Mouse (Mus musculus): ENCODE measurements around the gene 2010111I01Rik. TPM values are rescaled to one million over a fixed set of nuclear protein-coding genes. Genes with fewer than 3 reads are reported as not detected.
A peak's percentile ranks its signal among the peaks of the same experiment; 100 is the strongest.

Gene 2010111I01Rik
- polyA plus RNA-seq, 1 experiment, result 144 TPM

GRCm38 (mm10) chr13:63045504-63046205 is 81.0 kb downstream of the 2010111I01Rik start:
- no peak for TF ChIP-seq POLR2A (IDR thresholded peaks at IDR 0.05; ENCODE audit: insufficient read length, low read depth)
- no peak for TF ChIP-seq REST (IDR thresholded peaks at IDR 0.05; ENCODE audit: insufficient read depth, insufficient read length)
- no peak for TF ChIP-seq MYOD1 (IDR thresholded peaks at IDR 0.05; ENCODE audit: control insufficient read depth in 1 of 3, insufficient read length in 2 of 3, low read depth in 2 of 3)
- TF ChIP-seq TCF12 (IDR thresholded peaks at IDR 0.05; ENCODE audit: insufficient read depth, poor library complexity, severe bottlenecking), result no peak
- no peak for TF ChIP-seq E2F4 (IDR thresholded peaks at IDR 0.05; ENCODE audit: insufficient read depth)
- TF ChIP-seq MYOG (IDR thresholded peaks at IDR 0.05; ENCODE audit: control insufficient read depth in 1 of 3, insufficient read depth in 1 of 3, insufficient read length in 2 of 3, low read depth in 2 of 3), result no peak
- TF ChIP-seq USF1 (IDR thresholded peaks at IDR 0.05; ENCODE audit: low read depth), result no peak
- TF ChIP-seq POLR2AphosphoS2 (IDR thresholded peaks at IDR 0.05; ENCODE audit: insufficient read length, low read depth), result no peak
- TF ChIP-seq MAX (IDR thresholded peaks at IDR 0.05; ENCODE audit: low read depth), result no peak
- TF ChIP-seq SRF (IDR thresholded peaks at IDR 0.05; ENCODE audit: control insufficient read depth, insufficient read length, low read depth), result no peak
- TF ChIP-seq CEBPB (IDR thresholded peaks at IDR 0.05; ENCODE audit: insufficient read depth, poor library complexity, severe bottlenecking), result no peak
- TF ChIP-seq TCF3 (IDR thresholded peaks at IDR 0.05; ENCODE audit: insufficient read length, low read depth), result no peak
- H3K4me2 ChIP-seq (ENCODE audit: low read depth), result peak overlapping the region; percentile 53
- no peak overlapping the region for H3ac ChIP-seq (ENCODE audit: control insufficient read depth, insufficient read length)
- H3K36me3 ChIP-seq (ENCODE audit: control insufficient read depth, insufficient read depth), result no peaks in the 10 kb centered on the region
- H3K27me3 ChIP-seq (ENCODE audit: control insufficient read depth, insufficient read depth, insufficient read length), result no peaks in the 10 kb centered on the region
- no peak overlapping the region for H3K4me3 ChIP-seq
- H3K79me2 ChIP-seq (ENCODE audit: control insufficient read depth, insufficient read depth), result peaks cover 3% of the 10 kb centered on the region

GRCm38 (mm10) chr13:63046206-63047020 is 81.7 kb downstream of the 2010111I01Rik start:
- Histone ChIP-seq H3ac (ENCODE audit: control insufficient read depth, insufficient read length) (no peak overlapping the region), H3K36me3 (ENCODE audit: control insufficient read depth, insufficient read depth) (no peaks in the 10 kb centered on the region), H3K4me3 (no peak overlapping the region), H3K79me2 (ENCODE audit: control insufficient read depth, insufficient read depth) (peaks cover 3% of the 10 kb centered on the region), H3K4me2 (ENCODE audit: low read depth) (peak overlapping the region; percentile 53), H3K27me3 (ENCODE audit: control insufficient read depth, insufficient read depth, insufficient read length) (no peaks in the 10 kb centered on the region)
- no peak for TF ChIP-seq CEBPB (IDR thresholded peaks at IDR 0.05; ENCODE audit: insufficient read depth, poor library complexity, severe bottlenecking)
- peak in 1 of 3 experiments; percentile 9 for TF ChIP-seq MYOD1 (IDR thresholded peaks at IDR 0.05; ENCODE audit: control insufficient read depth in 1 of 3, insufficient read length in 2 of 3, low read depth in 2 of 3)

- Histone ChIP-seq H3K4me3 (no peak overlapping the region), H3ac (ENCODE audit: control insufficient read depth, insufficient read length) (no peak overlapping the region), H3K27me3 (ENCODE audit: control insufficient read depth, insufficient read depth, insufficient read length) (no peaks in the 10 kb centered on the region), H3K79me2 (ENCODE audit: control insufficient read depth, insufficient read depth) (no peaks in the 10 kb centered on the region), H3K36me3 (ENCODE audit: control insufficient read depth, insufficient read depth) (no peaks in the 10 kb centered on the region), H3K4me2 (ENCODE audit: low read depth) (no peak overlapping the region)
- TF ChIP-seq USF1 (IDR thresholded peaks at IDR 0.05; ENCODE audit: low read depth), result peak; percentile 62
- TF ChIP-seq POLR2AphosphoS2 (IDR thresholded peaks at IDR 0.05; ENCODE audit: insufficient read length, low read depth), result no peak
- TF ChIP-seq SRF (IDR thresholded peaks at IDR 0.05; ENCODE audit: control insufficient read depth, insufficient read length, low read depth), result no peak
- no peak for TF ChIP-seq TCF12 (IDR thresholded peaks at IDR 0.05; ENCODE audit: insufficient read depth, poor library complexity, severe bottlenecking)
Observed at GRCm38 (mm10) chr13:63063706-63064105, 99.0 kb downstream of the 2010111I01Rik start.

GRCm38 (mm10) chr13:63066607-63067006 is 101.9 kb downstream of the 2010111I01Rik start:
- no peaks in the 10 kb centered on the region for H3K36me3 ChIP-seq (ENCODE audit: control insufficient read depth, insufficient read depth)
- no peaks in the 10 kb centered on the region for H3K27me3 ChIP-seq (ENCODE audit: control insufficient read depth, insufficient read depth, insufficient read length)
- peak overlapping the region; percentile 3 for H3K4me2 ChIP-seq (ENCODE audit: low read depth)
- TF ChIP-seq POLR2A (IDR thresholded peaks at IDR 0.05; ENCODE audit: insufficient read length, low read depth), result no peak
- no peak for TF ChIP-seq MAX (IDR thresholded peaks at IDR 0.05; ENCODE audit: low read depth)
- no peak for TF ChIP-seq E2F4 (IDR thresholded peaks at IDR 0.05; ENCODE audit: insufficient read depth)
- TF ChIP-seq REST (IDR thresholded peaks at IDR 0.05; ENCODE audit: insufficient read depth, insufficient read length), result no peak
- TF ChIP-seq USF1 (IDR thresholded peaks at IDR 0.05; ENCODE audit: low read depth), result no peak
- TF ChIP-seq MYOD1 (IDR thresholded peaks at IDR 0.05; ENCODE audit: control insufficient read depth in 1 of 3, insufficient read length in 2 of 3, low read depth in 2 of 3), result no peak
- TF ChIP-seq TCF3 (IDR thresholded peaks at IDR 0.05; ENCODE audit: insufficient read length, low read depth), result no peak
- no peak for TF ChIP-seq TCF12 (IDR thresholded peaks at IDR 0.05; ENCODE audit: insufficient read depth, poor library complexity, severe bottlenecking)
- TF ChIP-seq SRF (IDR thresholded peaks at IDR 0.05; ENCODE audit: control insufficient read depth, insufficient read length, low read depth), result no peak
- no peak for TF ChIP-seq MYOG (IDR thresholded peaks at IDR 0.05; ENCODE audit: control insufficient read depth in 1 of 3, insufficient read depth in 1 of 3, insufficient read length in 2 of 3, low read depth in 2 of 3)
- TF ChIP-seq CEBPB (IDR thresholded peaks at IDR 0.05; ENCODE audit: insufficient read depth, poor library complexity, severe bottlenecking), result no peak
- no peak for TF ChIP-seq POLR2AphosphoS2 (IDR thresholded peaks at IDR 0.05; ENCODE audit: insufficient read length, low read depth)
- H3K4me3 ChIP-seq, result no peak overlapping the region
- H3K79me2 ChIP-seq (ENCODE audit: control insufficient read depth, insufficient read depth), result no peaks in the 10 kb centered on the region
- no peak overlapping the region for H3ac ChIP-seq (ENCODE audit: control insufficient read depth, insufficient read length)
